Mouse (Mus musculus): Measurements from ENCODE around the gene Rap2a.

DNA sequence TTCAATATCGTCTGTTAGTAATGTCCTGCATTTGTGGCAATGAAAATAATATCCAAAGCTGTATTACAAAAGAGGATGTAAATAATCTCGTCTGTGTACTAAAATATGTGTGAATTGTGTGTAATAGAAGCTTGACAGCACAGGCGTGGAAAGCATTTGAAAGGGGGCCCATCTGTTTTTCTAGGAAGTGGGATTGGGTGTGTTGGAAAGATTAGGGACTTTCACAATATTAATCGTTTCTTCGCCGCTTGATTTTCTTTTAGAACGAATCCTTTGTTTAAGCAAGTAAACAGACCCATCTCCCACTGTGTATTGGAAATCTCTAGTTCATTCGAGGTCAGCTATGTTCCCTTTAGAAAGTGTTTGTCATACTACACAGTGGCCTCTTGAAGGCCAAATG lies 64.2 kb downstream of the Rap2a start:
- TF ChIP-seq CTCF (IDR thresholded peaks at IDR 0.05; ENCODE audit: low read depth, low read length) (no peak), POLR2A (IDR thresholded peaks at IDR 0.05; ENCODE audit: insufficient read depth, low read length) (no peak), EP300 (IDR thresholded peaks at IDR 0.05; ENCODE audit: insufficient read depth, low read depth, low read length) (no peak)
